Mouse (Mus musculus): Measurements from ENCODE around the gene Dnm1. TPM values are rescaled to one million over a fixed set of nuclear protein-coding genes. Genes with fewer than 3 reads are reported as not detected.

Gene Dnm1
- total RNA-seq, 2 experiments from 2014 or later, result 41.3 to 43.4 TPM

- no peak for DNase-seq (ENCODE audit: low spot score in 2 of 2)
Observed at GRCm38 (mm10) chr2:32340836-32341633, 12.1 kb downstream of the Dnm1 start.

- no peak for DNase-seq (ENCODE audit: low spot score in 2 of 2)
Observed at GRCm38 (mm10) chr2:32339912-32340642, 13.1 kb downstream of the Dnm1 start.

GRCm38 (mm10) chr2:32335888-32336287 lies 17.2 kb downstream of the Dnm1 start:
- DNase-seq (ENCODE audit: low spot score in 2 of 2), result no peak

- no peak for DNase-seq (ENCODE audit: low spot score in 2 of 2)
Observed at GRCm38 (mm10) chr2:32332159-32332558, 21.0 kb downstream of the Dnm1 start.

GRCm38 (mm10) chr2:32329531-32329930 lies 23.6 kb downstream of the Dnm1 start:
- DNase-seq (ENCODE audit: low spot score in 2 of 2), result no peak

- no peak for DNase-seq (ENCODE audit: low spot score in 2 of 2)
Observed at GRCm38 (mm10) chr2:32328911-32329460, 24.2 kb downstream of the Dnm1 start.

- DNase-seq (ENCODE audit: low spot score in 2 of 2), result no peak
Observed at GRCm38 (mm10) chr2:32327200-32327599, 25.9 kb downstream of the Dnm1 start.

- DNase-seq (ENCODE audit: low spot score in 2 of 2), result no peak
Observed at GRCm38 (mm10) chr2:32325342-32325741, 27.8 kb downstream of the Dnm1 start.

GRCm38 (mm10) chr2:32324322-32324721 lies 28.8 kb downstream of the Dnm1 start:
- DNase-seq (ENCODE audit: low spot score in 2 of 2), result no peak

GRCm38 (mm10) chr2:32322754-32323741 lies 30.1 kb downstream of the Dnm1 start:
- DNase-seq (ENCODE audit: low spot score in 2 of 2), result no peak

GRCm38 (mm10) chr2:32321591-32322298 lies 31.4 kb downstream of the Dnm1 start:
- no peak for DNase-seq (ENCODE audit: low spot score in 2 of 2)

- no peak for DNase-seq (ENCODE audit: low spot score in 2 of 2)
Observed at GRCm38 (mm10) chr2:32320721-32321120, 32.4 kb downstream of the Dnm1 start.

- no peak for DNase-seq (ENCODE audit: low spot score in 2 of 2)
Observed at GRCm38 (mm10) chr2:32319586-32320580, 33.3 kb downstream of the Dnm1 start.

GRCm38 (mm10) chr2:32318709-32319585 lies 34.2 kb downstream of the Dnm1 start:
- DNase-seq (ENCODE audit: low spot score in 2 of 2), result no peak

GRCm38 (mm10) chr2:32317791-32318417 lies 35.2 kb downstream of the Dnm1 start:
- DNase-seq (ENCODE audit: low spot score in 2 of 2), result no peak

GRCm38 (mm10) chr2:32316887-32317656 lies 36.1 kb downstream of the Dnm1 start:
- DNase-seq (ENCODE audit: low spot score in 2 of 2), result no peak

GRCm38 (mm10) chr2:32315751-32316150 lies 37.4 kb downstream of the Dnm1 start:
- DNase-seq (ENCODE audit: low spot score in 2 of 2), result no peak

Data from adrenal gland, postnatal 4 days (tissue).